Mouse (Mus musculus) embryonic facial prominence, embryonic 14.5 days (tissue): Measurements from ENCODE around the gene Plekho2. TPM values are rescaled to one million over a fixed set of nuclear protein-coding genes. Genes with fewer than 3 reads are reported as not detected.

Experiments used
- polyA plus RNA-seq: library from polyadenylated mRNA; unstranded; fragments of >200 nt; fragmentation: Nextera tagmentation; extraction: Ambion mirVana; gene quantifications from 2 replicates; pipeline ENCODE4 v1.2.1, GENCODE M21; 2014

Plekho2 gene
- polyA plus RNA-seq, 1 experiment from 2014 or later: 12.9 TPM

Other genes starting within 250 kb of the Plekho2 start
- 11.5 and 11.9 TPM in 2 replicates for gene Pdcd7, start 233.9 kb downstream of the Plekho2 start, polyA plus RNA-seq
- gene Ubap1l, start 219.0 kb downstream of the Plekho2 start, polyA plus RNA-seq: 0.72 TPM in 1 of 2 replicates, not detected in the other
- gene Kbtbd13, start 188.4 kb downstream of the Plekho2 start, polyA plus RNA-seq: 1.8 and 2.1 TPM in 2 replicates
- gene Rasl12, start 181.5 kb downstream of the Plekho2 start, polyA plus RNA-seq: 9.6 and 10.9 TPM in 2 replicates
- not detected in 2 replicates for gene Slc51b, start 157.1 kb downstream of the Plekho2 start, polyA plus RNA-seq
- 14.6 and 17.9 TPM in 2 replicates for gene Mtfmt, start 144.3 kb downstream of the Plekho2 start, polyA plus RNA-seq
- 176 and 185 TPM in 2 replicates for gene Spg21, start 119.1 kb downstream of the Plekho2 start, polyA plus RNA-seq
- not detected in 2 replicates for gene Ankdd1a, start 59.8 kb downstream of the Plekho2 start, polyA plus RNA-seq
- 5.9 and 7.2 TPM in 2 replicates for gene Pif1, start 7.1 kb upstream of the Plekho2 start, polyA plus RNA-seq
- 13.6 and 13.8 TPM in 2 replicates for gene Rbpms2, start 49.6 kb upstream of the Plekho2 start, polyA plus RNA-seq
- 203 and 214 TPM in 2 replicates for gene Oaz2, start 88.0 kb upstream of the Plekho2 start, polyA plus RNA-seq
- gene Zfp609, start 247.5 kb upstream of the Plekho2 start, polyA plus RNA-seq: 5.9 and 6.4 TPM in 2 replicates